Mouse (Mus musculus): Measurements from ENCODE around the gene Cacna1e. TPM values are rescaled to one million over a fixed set of nuclear protein-coding genes. Genes with fewer than 3 reads are reported as not detected.

The Cacna1e gene
- polyA plus RNA-seq, 1 experiment from 2014 or later: 2.3 TPM

DNA sequence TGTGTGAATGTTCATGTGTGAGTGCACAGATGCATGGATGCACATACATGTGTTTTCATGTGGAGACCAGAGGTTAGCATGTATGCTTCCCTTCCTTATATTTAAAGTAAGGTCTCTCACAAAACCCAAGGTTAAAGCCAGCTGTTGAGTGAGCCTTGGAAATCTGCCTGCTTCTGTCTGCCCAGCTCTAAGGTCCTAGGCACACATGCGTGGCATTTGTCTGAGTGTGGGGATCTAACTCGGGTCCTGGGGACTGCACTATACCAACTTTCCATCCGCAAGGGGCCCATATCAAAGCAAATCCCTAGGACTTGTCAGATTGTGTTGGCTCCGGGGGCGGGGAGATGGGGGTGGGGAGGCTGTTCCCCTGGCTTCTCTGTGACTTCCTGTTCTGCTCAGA, 96.9 kb downstream of the Cacna1e start:
- ATAC-seq (ENCODE audit: insufficient number of reproducible peaks, insufficient read depth, low FRiP score, low read depth): no peak
- H3K9ac ChIP-seq (replicated peaks; ENCODE audit: low read depth, low read length): no peak overlapping the region
- no peaks in the 10 kb centered on the region for H3K36me3 ChIP-seq (ENCODE audit: control insufficient read depth, insufficient read depth, low read length)
- H3K27ac ChIP-seq (ENCODE audit: low read length): no peak overlapping the region
- H3K27me3 ChIP-seq (ENCODE audit: control insufficient read depth, insufficient read depth, low read length): no peaks in the 10 kb centered on the region
- H3K4me2 ChIP-seq (replicated peaks; ENCODE audit: low read depth, low read length): no peak overlapping the region
- WGBS: 55% methylated on average over 5 of the region's 5 CpGs
- H3K9me3 ChIP-seq (ENCODE audit: control insufficient read depth, low read depth, low read length): no peaks in the 10 kb centered on the region
- H3K4me3 ChIP-seq (ENCODE audit: low read depth, low read length): no peak overlapping the region
- H3K4me1 ChIP-seq (ENCODE audit: control insufficient read depth, insufficient read depth, low read length): no peaks in the 10 kb centered on the region

DNA sequence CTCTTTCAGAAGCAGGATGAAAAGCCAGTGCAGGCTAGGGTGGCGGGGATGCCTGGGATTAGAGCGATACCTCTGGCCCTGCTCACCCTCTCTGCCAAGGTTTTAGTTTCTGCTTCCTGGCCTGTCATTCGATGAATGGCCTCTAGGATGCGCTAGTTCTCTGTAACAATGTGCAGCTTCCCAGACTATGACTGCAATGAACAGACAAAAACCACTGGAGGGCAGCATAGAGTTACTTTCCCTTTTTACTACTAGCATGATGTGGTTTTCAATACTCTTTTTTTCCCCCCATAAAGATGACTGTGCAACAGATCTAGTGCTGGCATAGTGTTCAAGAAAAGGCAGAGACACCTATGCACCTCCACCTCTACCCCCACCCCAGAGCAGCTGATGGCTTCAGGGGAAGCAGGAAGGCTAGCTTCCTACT, 98.0 kb downstream of the Cacna1e start:
- H3K9ac ChIP-seq (replicated peaks; ENCODE audit: low read depth, low read length): no peak overlapping the region
- H3K27me3 ChIP-seq (ENCODE audit: control insufficient read depth, insufficient read depth, low read length): no peaks in the 10 kb centered on the region
- no peaks in the 10 kb centered on the region for H3K4me1 ChIP-seq (ENCODE audit: control insufficient read depth, insufficient read depth, low read length)
- no peak overlapping the region for H3K4me2 ChIP-seq (replicated peaks; ENCODE audit: low read depth, low read length)
- 7% methylated on average over 4 of the region's 4 CpGs for WGBS
- no peaks in the 10 kb centered on the region for H3K36me3 ChIP-seq (ENCODE audit: control insufficient read depth, insufficient read depth, low read length)
- no peak overlapping the region for H3K4me3 ChIP-seq (ENCODE audit: low read depth, low read length)
- H3K27ac ChIP-seq (ENCODE audit: low read length): no peak overlapping the region
- H3K9me3 ChIP-seq (ENCODE audit: control insufficient read depth, low read depth, low read length): no peaks in the 10 kb centered on the region
- ATAC-seq (ENCODE audit: insufficient number of reproducible peaks, insufficient read depth, low FRiP score, low read depth): peak; percentile 53; the same call in 1 of the 2 replicates

DNA sequence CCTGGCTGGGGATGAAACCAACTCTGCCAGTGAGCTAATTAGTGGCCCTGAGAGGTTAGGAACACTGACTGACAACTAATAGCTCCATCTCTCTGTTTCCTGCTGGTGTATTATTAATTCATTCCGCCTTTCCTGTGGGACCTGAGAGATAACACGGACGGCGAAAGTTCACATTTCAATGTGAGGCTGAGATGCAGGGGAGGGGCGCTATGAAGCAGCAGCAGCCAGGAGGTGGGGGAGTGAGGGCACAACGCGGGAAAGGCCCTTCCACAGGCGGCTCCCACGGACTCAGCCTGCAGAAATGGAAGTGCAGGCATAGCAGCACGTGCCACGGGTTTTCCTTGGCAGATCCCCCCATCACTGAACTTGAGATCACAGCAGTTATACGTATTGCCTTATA, 99.4 kb downstream of the Cacna1e start:
- H3K27me3 ChIP-seq (ENCODE audit: control insufficient read depth, insufficient read depth, low read length): no peaks in the 10 kb centered on the region
- no peak overlapping the region for H3K9ac ChIP-seq (replicated peaks; ENCODE audit: low read depth, low read length)
- H3K4me1 ChIP-seq (ENCODE audit: control insufficient read depth, insufficient read depth, low read length): no peaks in the 10 kb centered on the region
- 18% methylated on average over 12 of the region's 12 CpGs for WGBS
- H3K4me3 ChIP-seq (ENCODE audit: low read depth, low read length): no peak overlapping the region
- no peaks in the 10 kb centered on the region for H3K36me3 ChIP-seq (ENCODE audit: control insufficient read depth, insufficient read depth, low read length)
- H3K27ac ChIP-seq (ENCODE audit: low read length): no peak overlapping the region
- no peak overlapping the region for H3K4me2 ChIP-seq (replicated peaks; ENCODE audit: low read depth, low read length)
- ATAC-seq (ENCODE audit: insufficient number of reproducible peaks, insufficient read depth, low FRiP score, low read depth): no peak
- H3K9me3 ChIP-seq (ENCODE audit: control insufficient read depth, low read depth, low read length): no peaks in the 10 kb centered on the region

DNA sequence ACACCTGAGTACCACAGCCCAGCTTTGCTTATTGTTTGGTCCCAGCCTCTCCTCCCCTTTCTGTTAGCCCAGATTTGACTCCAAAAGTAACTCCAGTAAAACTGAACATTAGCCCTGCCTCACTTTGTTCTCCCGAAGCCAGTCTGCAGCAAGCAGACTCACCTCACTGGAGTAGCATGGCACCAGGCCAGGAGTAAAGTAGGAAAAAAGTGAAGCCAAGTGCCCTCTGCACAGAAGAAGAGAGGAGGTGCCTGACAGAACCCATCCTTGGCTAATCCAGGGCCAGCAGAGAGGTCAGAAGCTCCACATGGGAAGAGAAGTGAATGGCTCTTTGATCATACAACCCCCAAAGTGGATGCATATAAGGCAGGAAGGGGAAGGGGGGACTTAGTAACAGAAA, 100.8 kb downstream of the Cacna1e start:
- Histone ChIP-seq H3K27me3 (ENCODE audit: control insufficient read depth, insufficient read depth, low read length) (no peaks in the 10 kb centered on the region), H3K36me3 (ENCODE audit: control insufficient read depth, insufficient read depth, low read length) (no peaks in the 10 kb centered on the region), H3K4me2 (replicated peaks; ENCODE audit: low read depth, low read length) (no peak overlapping the region), H3K9ac (replicated peaks; ENCODE audit: low read depth, low read length) (no peak overlapping the region), H3K9me3 (ENCODE audit: control insufficient read depth, low read depth, low read length) (no peaks in the 10 kb centered on the region), H3K4me3 (ENCODE audit: low read depth, low read length) (no peak overlapping the region), H3K27ac (ENCODE audit: low read length) (no peak overlapping the region), H3K4me1 (ENCODE audit: control insufficient read depth, insufficient read depth, low read length) (no peaks in the 10 kb centered on the region)
- ATAC-seq (ENCODE audit: insufficient number of reproducible peaks, insufficient read depth, low FRiP score, low read depth): no peak
- WGBS: 48% methylated on average over 1 of the region's 1 CpGs

DNA sequence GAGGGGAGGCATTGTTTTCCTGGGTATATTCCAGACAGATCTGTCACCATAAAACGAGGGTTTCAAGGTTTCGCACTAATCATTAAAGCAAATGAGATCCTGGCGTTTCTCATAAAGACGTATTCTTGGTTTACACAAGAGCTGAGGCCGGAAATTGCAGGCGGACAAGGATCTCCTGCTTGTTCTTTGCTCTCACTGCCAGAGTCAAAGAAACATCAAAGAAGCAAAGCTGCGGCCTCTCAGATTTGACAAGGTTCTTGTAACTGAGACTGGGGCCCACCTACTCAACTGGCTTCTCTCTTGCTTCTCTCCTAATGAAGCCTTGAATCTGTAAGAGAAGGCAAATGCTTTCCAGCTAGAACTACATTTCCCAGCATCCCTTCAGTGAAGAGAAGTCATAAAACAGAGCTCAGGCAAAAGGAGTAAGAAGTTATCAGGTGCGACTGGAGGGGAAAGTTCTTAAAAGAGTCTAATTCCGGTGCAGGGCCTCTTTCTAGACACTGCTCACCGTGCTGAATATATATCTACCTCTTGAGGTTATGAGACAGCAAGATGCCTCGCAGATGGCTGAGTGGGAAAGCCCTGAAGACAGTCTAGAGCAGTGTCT, 104.3 kb downstream of the Cacna1e start:
- ATAC-seq (ENCODE audit: insufficient number of reproducible peaks, insufficient read depth, low FRiP score, low read depth): no peak
- Histone ChIP-seq H3K4me3 (ENCODE audit: low read depth, low read length) (no peak overlapping the region), H3K27me3 (ENCODE audit: control insufficient read depth, insufficient read depth, low read length) (no peaks in the 10 kb centered on the region), H3K9me3 (ENCODE audit: control insufficient read depth, low read depth, low read length) (no peaks in the 10 kb centered on the region), H3K36me3 (ENCODE audit: control insufficient read depth, insufficient read depth, low read length) (no peaks in the 10 kb centered on the region), H3K9ac (replicated peaks; ENCODE audit: low read depth, low read length) (no peak overlapping the region), H3K27ac (ENCODE audit: low read length) (no peak overlapping the region), H3K4me1 (ENCODE audit: control insufficient read depth, insufficient read depth, low read length) (no peaks in the 10 kb centered on the region), H3K4me2 (replicated peaks; ENCODE audit: low read depth, low read length) (no peak overlapping the region)
- 43% methylated on average over 11 of the region's 11 CpGs for WGBS

DNA sequence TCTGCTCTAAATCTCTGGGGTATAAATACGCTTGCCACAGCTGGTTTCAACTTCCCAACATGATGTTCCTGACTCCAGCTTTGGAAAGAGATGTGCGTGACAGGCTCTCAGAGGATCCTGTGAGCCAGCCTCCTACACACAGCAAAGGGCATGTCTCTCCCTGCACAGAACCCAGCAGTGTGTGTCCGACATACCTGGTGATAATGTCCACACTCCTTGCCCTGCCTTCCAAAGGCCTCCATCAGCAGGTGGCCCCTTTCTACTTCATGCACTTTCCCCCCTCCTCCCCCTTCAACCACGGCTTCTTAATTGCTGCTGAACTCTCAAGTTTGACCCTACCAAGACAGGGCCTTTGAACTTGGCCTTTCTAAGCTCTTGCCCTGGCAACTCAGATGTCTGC, 108.0 kb downstream of the Cacna1e start:
- WGBS: 51% methylated on average over 4 of the region's 4 CpGs
- no peaks in the 10 kb centered on the region for H3K4me1 ChIP-seq (ENCODE audit: control insufficient read depth, insufficient read depth, low read length)
- no peaks in the 10 kb centered on the region for H3K36me3 ChIP-seq (ENCODE audit: control insufficient read depth, insufficient read depth, low read length)
- no peak overlapping the region for H3K27ac ChIP-seq (ENCODE audit: low read length)
- no peak overlapping the region for H3K4me2 ChIP-seq (replicated peaks; ENCODE audit: low read depth, low read length)
- H3K4me3 ChIP-seq (ENCODE audit: low read depth, low read length): no peak overlapping the region
- no peaks in the 10 kb centered on the region for H3K27me3 ChIP-seq (ENCODE audit: control insufficient read depth, insufficient read depth, low read length)
- no peak overlapping the region for H3K9ac ChIP-seq (replicated peaks; ENCODE audit: low read depth, low read length)
- ATAC-seq (ENCODE audit: insufficient number of reproducible peaks, insufficient read depth, low FRiP score, low read depth): no peak
- no peaks in the 10 kb centered on the region for H3K9me3 ChIP-seq (ENCODE audit: control insufficient read depth, low read depth, low read length)

DNA sequence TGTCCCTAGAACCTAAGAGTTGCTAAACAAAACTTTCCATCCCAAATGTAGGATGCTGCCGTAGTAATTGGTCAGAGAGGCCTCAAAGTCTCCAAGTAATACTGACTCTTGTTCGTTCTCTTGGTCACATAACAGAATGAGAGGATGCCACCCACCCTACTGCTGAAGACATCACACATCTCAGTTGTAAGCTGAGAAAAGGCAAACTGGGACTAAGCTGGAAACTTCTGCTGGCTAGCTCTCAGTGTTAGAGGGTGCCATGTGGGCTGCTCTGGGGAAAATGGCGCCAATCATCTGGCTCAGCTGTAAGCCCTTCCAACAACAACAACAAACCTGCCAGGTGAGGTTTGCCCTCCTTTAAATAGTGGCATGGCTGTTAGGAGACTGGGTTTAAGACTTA, 109.8 kb downstream of the Cacna1e start:
- no peaks in the 10 kb centered on the region for H3K4me1 ChIP-seq (ENCODE audit: control insufficient read depth, insufficient read depth, low read length)
- H3K36me3 ChIP-seq (ENCODE audit: control insufficient read depth, insufficient read depth, low read length): no peaks in the 10 kb centered on the region
- no peaks in the 10 kb centered on the region for H3K27me3 ChIP-seq (ENCODE audit: control insufficient read depth, insufficient read depth, low read length)
- no peak overlapping the region for H3K27ac ChIP-seq (ENCODE audit: low read length)
- H3K4me3 ChIP-seq (ENCODE audit: low read depth, low read length): no peak overlapping the region
- no peak overlapping the region for H3K4me2 ChIP-seq (replicated peaks; ENCODE audit: low read depth, low read length)
- H3K9ac ChIP-seq (replicated peaks; ENCODE audit: low read depth, low read length): no peak overlapping the region
- no peaks in the 10 kb centered on the region for H3K9me3 ChIP-seq (ENCODE audit: control insufficient read depth, low read depth, low read length)
- no peak for ATAC-seq (ENCODE audit: insufficient number of reproducible peaks, insufficient read depth, low FRiP score, low read depth)
- WGBS: 94% methylated on average over 3 of the region's 3 CpGs

DNA sequence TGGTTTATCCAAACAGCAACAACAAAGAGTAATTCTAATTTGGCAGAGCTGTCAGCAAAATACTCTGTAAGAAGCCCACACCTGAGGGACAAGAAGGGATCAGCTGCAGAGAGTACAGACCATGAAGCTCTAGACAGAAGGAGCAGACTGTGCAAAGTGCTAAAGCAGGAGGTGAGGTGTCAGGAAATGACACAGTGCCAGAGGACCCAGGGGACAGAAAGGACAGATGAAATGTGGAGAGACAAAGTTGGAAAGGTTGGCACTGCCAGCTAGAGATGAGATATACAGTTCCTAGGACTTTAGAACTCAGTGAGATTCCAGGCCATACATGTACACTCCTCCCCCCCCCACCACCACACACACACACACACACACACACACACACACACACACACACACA, 113.2 kb downstream of the Cacna1e start:
- H3K9ac ChIP-seq (replicated peaks; ENCODE audit: low read depth, low read length): no peak overlapping the region

DNA sequence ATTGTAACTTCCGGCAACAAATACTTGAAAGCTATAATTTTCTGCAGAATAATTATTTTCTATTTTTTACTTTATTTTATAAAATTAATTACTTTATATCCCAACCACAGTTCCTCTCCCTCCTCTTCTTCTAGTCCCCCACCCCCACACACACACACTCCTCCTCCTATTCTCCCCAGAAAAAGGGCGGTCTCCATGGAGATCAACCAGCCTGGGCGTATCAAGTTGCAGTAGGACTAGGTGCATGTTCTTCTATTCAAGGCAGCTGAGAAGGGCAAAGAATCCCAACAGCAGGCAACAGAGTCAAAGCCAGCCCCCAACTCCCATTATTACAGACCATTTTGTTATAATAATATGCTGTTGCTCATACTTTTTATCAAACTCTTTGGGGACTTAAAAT, 113.8 kb downstream of the Cacna1e start:
- WGBS: 34% methylated on average over 3 of the region's 3 CpGs
- no peak overlapping the region for H3K4me2 ChIP-seq (replicated peaks; ENCODE audit: low read depth, low read length)
- no peak for ATAC-seq (ENCODE audit: insufficient number of reproducible peaks, insufficient read depth, low FRiP score, low read depth)
- H3K36me3 ChIP-seq (ENCODE audit: control insufficient read depth, insufficient read depth, low read length): no peaks in the 10 kb centered on the region
- no peak overlapping the region for H3K27ac ChIP-seq (ENCODE audit: low read length)
- H3K27me3 ChIP-seq (ENCODE audit: control insufficient read depth, insufficient read depth, low read length): no peaks in the 10 kb centered on the region
- H3K9ac ChIP-seq (replicated peaks; ENCODE audit: low read depth, low read length): no peak overlapping the region
- no peaks in the 10 kb centered on the region for H3K4me1 ChIP-seq (ENCODE audit: control insufficient read depth, insufficient read depth, low read length)
- no peaks in the 10 kb centered on the region for H3K9me3 ChIP-seq (ENCODE audit: control insufficient read depth, low read depth, low read length)
- no peak overlapping the region for H3K4me3 ChIP-seq (ENCODE audit: low read depth, low read length)

More for the DNA sequence above, 113.2 kb downstream of the Cacna1e start:
- Histone ChIP-seq H3K36me3 (ENCODE audit: control insufficient read depth, insufficient read depth, low read length) (no peaks in the 10 kb centered on the region), H3K27me3 (ENCODE audit: control insufficient read depth, insufficient read depth, low read length) (no peaks in the 10 kb centered on the region), H3K4me3 (ENCODE audit: low read depth, low read length) (no peak overlapping the region), H3K9me3 (ENCODE audit: control insufficient read depth, low read depth, low read length) (no peaks in the 10 kb centered on the region), H3K27ac (ENCODE audit: low read length) (no peak overlapping the region), H3K4me1 (ENCODE audit: control insufficient read depth, insufficient read depth, low read length) (no peaks in the 10 kb centered on the region), H3K4me2 (replicated peaks; ENCODE audit: low read depth, low read length) (no peak overlapping the region)
- ATAC-seq (ENCODE audit: insufficient number of reproducible peaks, insufficient read depth, low FRiP score, low read depth): no peak
